Mouse (Mus musculus): Measurements from ENCODE around the gene Vmp1.

The Vmp1 gene

GRCm38 (mm10) chr11:86629941-86630340 lies 53.7 kb downstream of the Vmp1 start:
- DNase-seq (ENCODE audit: low spot score in 2 of 2): no peak

- no peak for DNase-seq (ENCODE audit: low spot score in 2 of 2)
Measured at GRCm38 (mm10) chr11:86629445-86629844, 54.2 kb downstream of the Vmp1 start.

GRCm38 (mm10) chr11:86628448-86628847 lies 55.2 kb downstream of the Vmp1 start:
- DNase-seq (ENCODE audit: low spot score in 2 of 2): no peak

- DNase-seq (ENCODE audit: low spot score in 2 of 2): no peak
Measured at GRCm38 (mm10) chr11:86627649-86628048, 56.0 kb downstream of the Vmp1 start.

- DNase-seq (ENCODE audit: low spot score in 2 of 2): no peak
Measured at GRCm38 (mm10) chr11:86626714-86627113, 56.9 kb downstream of the Vmp1 start.

- DNase-seq (ENCODE audit: low spot score in 2 of 2): no peak
Measured at GRCm38 (mm10) chr11:86624237-86624941, 59.2 kb downstream of the Vmp1 start.

- no peak for DNase-seq (ENCODE audit: low spot score in 2 of 2)
Measured at GRCm38 (mm10) chr11:86623402-86624010, 60.1 kb downstream of the Vmp1 start.

- DNase-seq (ENCODE audit: low spot score in 2 of 2): no peak
Measured at GRCm38 (mm10) chr11:86622191-86622912, 61.3 kb downstream of the Vmp1 start.

- no peak for DNase-seq (ENCODE audit: low spot score in 2 of 2)
Measured at GRCm38 (mm10) chr11:86621139-86621538, 62.5 kb downstream of the Vmp1 start.

GRCm38 (mm10) chr11:86618548-86619335 lies 64.9 kb downstream of the Vmp1 start:
- no peak for DNase-seq (ENCODE audit: low spot score in 2 of 2)

GRCm38 (mm10) chr11:86614607-86615006 lies 69.0 kb downstream of the Vmp1 start:
- DNase-seq (ENCODE audit: low spot score in 2 of 2): no peak

- DNase-seq (ENCODE audit: low spot score in 2 of 2): no peak
Measured at GRCm38 (mm10) chr11:86614056-86614530, 69.5 kb downstream of the Vmp1 start.

GRCm38 (mm10) chr11:86611991-86612390 lies 71.6 kb downstream of the Vmp1 start:
- no peak for DNase-seq (ENCODE audit: low spot score in 2 of 2)

- no peak for DNase-seq (ENCODE audit: low spot score in 2 of 2)
Measured at GRCm38 (mm10) chr11:86610239-86610638, 73.4 kb downstream of the Vmp1 start.

GRCm38 (mm10) chr11:86607808-86608350 lies 75.8 kb downstream of the Vmp1 start:
- no peak for DNase-seq (ENCODE audit: low spot score in 2 of 2)

- DNase-seq (ENCODE audit: low spot score in 2 of 2): no peak
Measured at GRCm38 (mm10) chr11:86606621-86607339, 76.9 kb downstream of the Vmp1 start.

GRCm38 (mm10) chr11:86604732-86605520 lies 78.7 kb downstream of the Vmp1 start:
- no peak for DNase-seq (ENCODE audit: low spot score in 2 of 2)

- no peak for DNase-seq (ENCODE audit: low spot score in 2 of 2)
Measured at GRCm38 (mm10) chr11:86604289-86604688, 79.3 kb downstream of the Vmp1 start.

GRCm38 (mm10) chr11:86603719-86604118 lies 79.9 kb downstream of the Vmp1 start:
- DNase-seq (ENCODE audit: low spot score in 2 of 2): no peak

- DNase-seq (ENCODE audit: low spot score in 2 of 2): no peak
Measured at GRCm38 (mm10) chr11:86602116-86602515, 81.5 kb downstream of the Vmp1 start.
